Mouse (Mus musculus) erythroid progenitor cell, adult 5-6 weeks (primary cell): ENCODE results near the gene Senp1. TPM values are rescaled to one million over a fixed set of nuclear protein-coding genes. Genes with fewer than 3 reads are reported as not detected.

Experiments
- total RNA-seq, 2 experiments: library from RNA; stranded (forward) in 1 of 2; stranded (reverse) in 1 of 2; fragments of 150-400 nt in 1 of 2; fragments of 186-747, 209-891 nt in 1 of 2; gene quantifications; 2 replicates each; pipeline versions ENCODE4 v1.2.3 to v1.2.4; 2015 to 2017; ENCODE audit warnings: low replicate concordance in 2 of 2

The Senp1 gene
- total RNA-seq, 2 experiments from 2014 or later, result 47.4 to 49.9 TPM

Other genes starting within 250 kb of the Senp1 start
- 15.1 and 26.8 TPM in 2 replicates for gene Hdac7, start 249.2 kb downstream of the Senp1 start, total RNA-seq (2015; ENCODE audit: low replicate concordance)
- 2.4 and 9.8 TPM in 2 replicates for gene Hdac7, start 249.2 kb downstream of the Senp1 start, total RNA-seq (2017; ENCODE audit: low replicate concordance)
- 0.84 TPM in 1 of 2 replicates, not detected in the other for gene Vdr, start 183.1 kb downstream of the Senp1 start, total RNA-seq (2015; ENCODE audit: low replicate concordance)
- not detected in 2 replicates for gene Vdr, start 183.1 kb downstream of the Senp1 start, total RNA-seq (2017; ENCODE audit: low replicate concordance)
- gene Tmem106c, start 129.5 kb downstream of the Senp1 start, total RNA-seq (2015; ENCODE audit: low replicate concordance), result 2.1 and 2.5 TPM in 2 replicates
- gene Tmem106c, start 129.5 kb downstream of the Senp1 start, total RNA-seq (2017; ENCODE audit: low replicate concordance), result 3.9 and 4.9 TPM in 2 replicates
- not detected in 2 replicates for gene Col2a1, start 89.0 kb downstream of the Senp1 start, total RNA-seq (2015; ENCODE audit: low replicate concordance)
- not detected in 2 replicates for gene Col2a1, start 89.0 kb downstream of the Senp1 start, total RNA-seq (2017; ENCODE audit: low replicate concordance)
- gene Pfkm, start 1.2 kb downstream of the Senp1 start, total RNA-seq (2015; ENCODE audit: low replicate concordance), result 4.3 and 8.8 TPM in 2 replicates
- gene Pfkm, start 1.2 kb downstream of the Senp1 start, total RNA-seq (2017; ENCODE audit: low replicate concordance), result 17.8 and 22.8 TPM in 2 replicates
- 8.8 and 28.8 TPM in 2 replicates for gene Asb8, start 71.9 kb upstream of the Senp1 start, total RNA-seq (2015; ENCODE audit: low replicate concordance)
- gene Asb8, start 71.9 kb upstream of the Senp1 start, total RNA-seq (2017; ENCODE audit: low replicate concordance), result 4.2 and 8.1 TPM in 2 replicates
- not detected in 2 replicates for gene Ccdc184, start 73.4 kb upstream of the Senp1 start, total RNA-seq (2015; ENCODE audit: low replicate concordance)
- not detected in 2 replicates for gene Ccdc184, start 73.4 kb upstream of the Senp1 start, total RNA-seq (2017; ENCODE audit: low replicate concordance)
- not detected in 2 replicates for gene Olfr288, start 101.8 kb upstream of the Senp1 start, total RNA-seq (2015; ENCODE audit: low replicate concordance)
- not detected in 2 replicates for gene Olfr288, start 101.8 kb upstream of the Senp1 start, total RNA-seq (2017; ENCODE audit: low replicate concordance)
- not detected in 2 replicates for gene Gm44579, start 127.2 kb upstream of the Senp1 start, total RNA-seq (2015; ENCODE audit: low replicate concordance)
- not detected in 2 replicates for gene Gm44579, start 127.2 kb upstream of the Senp1 start, total RNA-seq (2017; ENCODE audit: low replicate concordance)
- not detected in 2 replicates for gene Olfr287, start 127.3 kb upstream of the Senp1 start, total RNA-seq (2015; ENCODE audit: low replicate concordance)
- not detected in 2 replicates for gene Olfr287, start 127.3 kb upstream of the Senp1 start, total RNA-seq (2017; ENCODE audit: low replicate concordance)
- not detected in 2 replicates for gene Olfr286, start 140.7 kb upstream of the Senp1 start, total RNA-seq (2015; ENCODE audit: low replicate concordance)
- gene Olfr286, start 140.7 kb upstream of the Senp1 start, total RNA-seq (2017; ENCODE audit: low replicate concordance), result not detected in 2 replicates
- gene H1fnt, start 163.5 kb upstream of the Senp1 start, total RNA-seq (2015; ENCODE audit: low replicate concordance), result not detected in 2 replicates
- gene H1fnt, start 163.5 kb upstream of the Senp1 start, total RNA-seq (2017; ENCODE audit: low replicate concordance), result not detected in 2 replicates
- not detected in 2 replicates for gene Zfp641, start 202.4 kb upstream of the Senp1 start, total RNA-seq (2015; ENCODE audit: low replicate concordance)
- gene Zfp641, start 202.4 kb upstream of the Senp1 start, total RNA-seq (2017; ENCODE audit: low replicate concordance), result not detected in 2 replicates
- not detected in 2 replicates for gene Olfr285, start 223.6 kb upstream of the Senp1 start, total RNA-seq (2015; ENCODE audit: low replicate concordance)
- not detected in 2 replicates for gene Olfr285, start 223.6 kb upstream of the Senp1 start, total RNA-seq (2017; ENCODE audit: low replicate concordance)
- not detected in 2 replicates for gene Olfr284, start 247.2 kb upstream of the Senp1 start, total RNA-seq (2015; ENCODE audit: low replicate concordance)
- not detected in 2 replicates for gene Olfr284, start 247.2 kb upstream of the Senp1 start, total RNA-seq (2017; ENCODE audit: low replicate concordance)